Mouse (Mus musculus) brain, adult 10 weeks (tissue): Measurements from ENCODE around the gene Gfy. TPM values are rescaled to one million over a fixed set of nuclear protein-coding genes. Genes with fewer than 3 reads are reported as not detected.

Experiments
- polyA plus RNA-seq: library from polyadenylated mRNA; stranded (reverse); fragments of 350-450 nt; fragmentation: Illumina TruSeq; extraction: RNeasy Lipid Tissue Mini Kit (QIAGEN cat#74804); gene quantifications from one replicate; pipeline ENCODE4 v1.2.3, GENCODE M21; 2015; ENCODE audit warnings: low read depth, low replicate concordance

Gfy gene
- polyA plus RNA-seq = not detected

GRCm38 (mm10) chr7:45179469-45179868 lies at the start of gene Gfy:
TSS of gene Gfy (minus strand) at chr7:45179569.

GRCm38 (mm10) chr7:45215673-45216441 lies 36.5 kb upstream of the Gfy start, which contains the start of gene Tead2:
TSS of gene Tead2 (plus strand) at chr7:45215753.

GRCm38 (mm10) chr7:45211851-45212251 lies 32.5 kb upstream of the Gfy start, which contains the start of gene Dkkl1:
TSS of gene Dkkl1 (minus strand) at chr7:45212147.

GRCm38 (mm10) chr7:45204380-45205143 lies 25.2 kb upstream of the Gfy start, which contains the start of gene Ccdc155:
TSS of gene Ccdc155 (minus strand) at chr7:45204892.

GRCm38 (mm10) chr7:45180896-45181477 lies 1.6 kb upstream of the Gfy start, which contains the start of gene Pth2:
TSS of gene Pth2 (plus strand) at chr7:45180995.

GRCm38 (mm10) chr7:45163735-45164490 lies 15.5 kb downstream of the Gfy start, which contains the start of gene Slc17a7:
TSS of gene Slc17a7 (plus strand) at chr7:45163949.

GRCm38 (mm10) chr7:45154096-45154992 lies 25.0 kb downstream of the Gfy start, which contains the start of the genes Pih1d1 and Aldh16a1:
TSS of gene Pih1d1 (plus strand) at chr7:45154303.
TSS of gene Aldh16a1 (minus strand) at chr7:45154584.

GRCm38 (mm10) chr7:45135993-45136567 lies 43.3 kb downstream of the Gfy start, which contains the start of the genes Gm45713 and Flt3l:
TSS of gene Gm45713 (minus strand) at chr7:45136231.
TSS of gene Flt3l (minus strand) at chr7:45136432.

GRCm38 (mm10) chr7:45128624-45129246 lies 50.6 kb downstream of the Gfy start, which contains the start of gene Rpl13a:
TSS of gene Rpl13a (minus strand) at chr7:45128761.

Other genes with a start within 250 kb of the Gfy start
- 1.3 TPM for gene Tsks, start 236.4 kb downstream of the Gfy start, polyA plus RNA-seq
- gene Cpt1c, start 204.7 kb downstream of the Gfy start, polyA plus RNA-seq = 76.4 TPM
- 235 TPM for gene Prmt1, start 193.0 kb downstream of the Gfy start, polyA plus RNA-seq
- gene Irf3, start 181.9 kb downstream of the Gfy start, polyA plus RNA-seq = 45.8 TPM
- gene Bcl2l12, start 180.9 kb downstream of the Gfy start, polyA plus RNA-seq = 3.6 TPM
- gene Scaf1, start 163.2 kb downstream of the Gfy start, polyA plus RNA-seq = 83.6 TPM
- 17.7 TPM for gene Rras, start 161.6 kb downstream of the Gfy start, polyA plus RNA-seq
- gene Prr12, start 126.7 kb downstream of the Gfy start, polyA plus RNA-seq = 23.9 TPM
- gene Nosip, start 117.1 kb downstream of the Gfy start, polyA plus RNA-seq = 64.6 TPM
- 11.6 TPM for gene Prrg2, start 116.9 kb downstream of the Gfy start, polyA plus RNA-seq
- 6.6 TPM for gene Rcn3, start 87.3 kb downstream of the Gfy start, polyA plus RNA-seq
- 20.1 TPM for gene Fcgrt, start 75.7 kb downstream of the Gfy start, polyA plus RNA-seq
- 807 TPM for gene Rps11, start 55.1 kb downstream of the Gfy start, polyA plus RNA-seq
- gene Rpl13a, start 50.8 kb downstream of the Gfy start, polyA plus RNA-seq = 1,952 TPM
- not detected for gene Gm45713, start 43.3 kb downstream of the Gfy start, polyA plus RNA-seq
- 11.0 TPM for gene Flt3l, start 43.1 kb downstream of the Gfy start, polyA plus RNA-seq
- 50.0 TPM for gene Pih1d1, start 25.3 kb downstream of the Gfy start, polyA plus RNA-seq
- 6.5 TPM for gene Aldh16a1, start 25.0 kb downstream of the Gfy start, polyA plus RNA-seq
- gene Slc17a7, start 15.6 kb downstream of the Gfy start, polyA plus RNA-seq = 704 TPM
- gene Pth2, start 1.4 kb upstream of the Gfy start, polyA plus RNA-seq = not detected
- 2.2 TPM for gene Ccdc155, start 25.3 kb upstream of the Gfy start, polyA plus RNA-seq
- 39.0 TPM for gene Dkkl1, start 32.6 kb upstream of the Gfy start, polyA plus RNA-seq
- 3.6 TPM for gene Tead2, start 36.2 kb upstream of the Gfy start, polyA plus RNA-seq
- gene Cd37, start 59.5 kb upstream of the Gfy start, polyA plus RNA-seq = 3.8 TPM
- 1.2 TPM for gene Slc6a16, start 61.5 kb upstream of the Gfy start, polyA plus RNA-seq
- not detected for gene Slc6a21, start 97.9 kb upstream of the Gfy start, polyA plus RNA-seq
- gene Trpm4, start 154.2 kb upstream of the Gfy start, polyA plus RNA-seq = 19.6 TPM
- gene Hrc, start 155.7 kb upstream of the Gfy start, polyA plus RNA-seq = 0.54 TPM
- gene Ppfia3, start 187.4 kb upstream of the Gfy start, polyA plus RNA-seq = 84.5 TPM
- 167 TPM for gene Lin7b, start 191.0 kb upstream of the Gfy start, polyA plus RNA-seq
- gene Snrnp70, start 216.2 kb upstream of the Gfy start, polyA plus RNA-seq = 309 TPM
- gene Kcna7, start 226.1 kb upstream of the Gfy start, polyA plus RNA-seq = not detected
- gene Ntf5, start 234.1 kb upstream of the Gfy start, polyA plus RNA-seq = not detected
- not detected for gene Lhb, start 241.3 kb upstream of the Gfy start, polyA plus RNA-seq